Mouse (Mus musculus) left cerebral cortex, adult 8-10 months (tissue): ENCODE results near the gene Coq10b. TPM values are rescaled to one million over a fixed set of nuclear protein-coding genes. Genes with fewer than 3 reads are reported as not detected.
"Not testable (repeated sequence)": the region's sequence is repeated elsewhere in the genome, so short reads cannot be mapped to it uniquely, and the experiment has no call there.

Source experiments
- DNase-seq, 2 experiments: peaks; one replicate each; pipeline ENCODE4 v3.0.0; 2022; ENCODE audit warnings: low spot score in 2 of 2
- total RNA-seq, 4 experiments: library from RNA; stranded (reverse); gene quantifications; 2 replicates each; pipeline ENCODE4 v1.2.4; 2022

Gene Coq10b
- total RNA-seq, 4 experiments from 2014 or later = 30.8 to 36.5 (median 34.7) TPM

DNA sequence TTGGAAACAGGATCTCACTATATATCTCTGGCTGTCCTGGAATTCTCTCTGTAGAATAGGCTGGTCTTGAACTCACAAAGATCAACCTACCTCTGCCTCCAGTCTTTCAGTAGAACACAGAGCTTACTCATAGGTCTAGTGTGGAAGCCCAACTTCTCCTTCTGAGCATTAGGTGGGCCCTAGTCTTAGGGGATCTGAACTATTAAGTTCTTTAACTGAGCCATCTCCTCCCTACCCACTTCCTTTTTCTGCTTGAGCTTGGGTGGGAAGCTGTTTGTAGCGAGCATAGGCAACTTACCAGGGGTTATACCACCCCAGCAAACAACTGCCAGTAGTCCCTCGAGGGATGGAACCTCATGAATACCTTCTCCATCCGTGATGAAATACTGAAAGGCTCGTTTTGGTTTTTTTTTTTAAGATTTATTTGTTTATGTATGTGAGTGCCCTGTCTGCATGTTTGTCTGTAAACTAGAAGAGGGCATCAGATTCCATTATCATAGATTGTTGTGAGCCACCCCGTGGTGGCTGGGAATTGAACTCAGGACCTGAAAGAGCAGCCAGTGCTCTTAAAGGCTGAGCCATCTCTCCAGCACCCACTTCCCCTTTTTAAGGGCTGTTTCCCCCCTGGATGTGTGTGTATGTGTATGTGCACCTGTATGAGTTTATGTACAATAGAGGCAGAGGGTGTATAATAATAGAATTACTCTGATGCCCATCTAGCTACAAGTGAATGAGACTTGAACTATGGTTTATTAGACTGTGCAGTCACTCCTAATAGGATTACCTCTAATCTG lies 2.9 kb downstream of the Coq10b start:
- no peak for DNase-seq

DNA sequence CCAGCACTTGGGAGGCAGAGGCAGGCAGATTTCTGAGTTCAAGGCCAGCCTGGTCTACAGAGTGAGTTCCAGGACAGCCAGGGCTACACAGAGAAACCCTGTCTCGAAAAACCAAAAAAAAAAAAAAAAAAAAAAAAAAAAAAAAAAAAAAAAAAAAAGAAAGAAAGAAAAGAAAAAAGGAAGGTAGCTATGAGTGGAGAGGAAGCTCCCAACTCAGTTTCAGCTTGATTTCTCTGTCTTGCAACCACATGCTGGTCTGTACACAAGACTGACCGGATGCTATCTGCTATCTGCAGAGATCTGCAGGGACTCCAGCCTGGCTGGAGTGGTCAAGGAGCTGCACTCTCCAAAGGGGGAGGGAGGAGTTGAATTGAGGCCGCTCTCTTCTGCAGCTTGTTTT lies 5.8 kb downstream of the Coq10b start:
- DNase-seq = not testable (repeated sequence)

DNA sequence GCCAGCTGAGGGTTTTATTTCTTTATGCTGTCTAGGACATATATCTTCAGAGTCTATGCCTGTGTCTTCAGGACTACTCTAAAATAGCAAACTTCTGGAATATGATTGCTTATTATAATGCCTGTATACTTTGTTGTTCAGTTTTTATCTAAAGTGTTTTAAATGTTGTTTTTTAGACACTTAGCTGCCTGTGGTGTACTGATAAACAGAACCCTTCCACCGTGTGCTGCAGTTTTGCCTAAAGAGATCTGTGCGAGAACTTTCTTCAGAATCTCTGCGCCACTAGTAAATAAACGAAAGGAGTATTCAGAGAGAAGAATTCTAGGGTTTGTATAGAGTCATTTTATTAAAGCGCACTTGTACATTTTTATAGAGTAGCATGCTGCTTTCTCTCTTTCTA lies 8.5 kb downstream of the Coq10b start:
- DNase-seq = no peak

DNA sequence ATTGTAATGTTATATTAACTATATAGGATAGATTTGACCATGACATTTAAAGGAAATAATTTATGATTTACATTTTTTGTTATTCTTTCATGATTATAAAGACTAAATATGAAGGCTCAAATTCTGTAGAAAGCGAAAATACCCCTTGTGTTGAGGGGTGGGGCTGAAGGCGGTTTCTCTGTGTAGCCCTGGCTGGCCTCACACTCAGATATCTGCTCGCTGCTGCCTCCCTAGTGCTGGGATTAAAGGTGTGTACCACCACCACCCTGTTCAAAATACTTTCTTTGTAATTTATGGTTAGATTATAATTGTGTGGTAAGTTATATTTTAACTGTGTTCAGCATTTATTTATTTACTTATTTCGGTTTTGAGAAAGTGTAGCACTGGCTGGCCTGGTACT lies 9.2 kb downstream of the Coq10b start:
- no peak for DNase-seq

DNA sequence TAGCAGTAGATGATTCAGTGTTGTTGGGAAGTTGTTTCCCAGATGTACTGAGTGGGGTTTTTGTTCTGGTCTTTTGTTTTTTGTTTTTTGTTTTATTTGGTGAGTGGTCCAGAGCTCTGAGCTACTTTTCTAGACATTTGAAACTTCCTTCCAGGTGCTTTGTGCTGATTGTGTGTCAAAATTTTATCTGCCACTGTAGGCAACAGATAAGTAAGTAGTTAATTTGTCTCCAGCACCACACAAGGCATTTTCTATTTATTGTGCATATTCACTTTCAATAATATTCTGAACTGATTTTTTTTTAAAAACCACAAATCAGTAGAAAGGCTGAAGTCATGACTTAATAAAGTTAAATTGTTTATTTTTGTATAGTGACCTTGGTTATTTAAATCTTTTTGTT lies 19.8 kb downstream of the Coq10b start:
- DNase-seq = not testable (repeated sequence)

DNA sequence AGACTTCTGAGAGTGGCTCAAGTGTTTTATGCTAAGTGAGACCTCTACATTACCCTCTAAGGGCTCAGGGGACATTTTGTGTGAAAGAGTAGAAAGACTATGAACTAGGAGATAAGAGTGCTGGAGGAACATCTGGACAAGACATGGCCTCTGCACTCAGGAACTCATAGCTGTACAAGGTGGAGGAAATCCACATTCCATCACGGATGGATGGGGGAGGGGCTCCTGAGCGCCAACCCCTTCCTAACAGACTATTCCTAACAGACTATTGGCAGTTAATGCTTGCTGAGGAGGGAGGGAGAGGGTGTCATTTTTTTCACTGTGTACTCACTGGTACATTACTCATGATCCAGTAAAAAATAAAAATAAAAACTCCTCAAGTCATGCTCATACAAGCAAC lies 22.2 kb downstream of the Coq10b start:
- DNase-seq = no peak

DNA sequence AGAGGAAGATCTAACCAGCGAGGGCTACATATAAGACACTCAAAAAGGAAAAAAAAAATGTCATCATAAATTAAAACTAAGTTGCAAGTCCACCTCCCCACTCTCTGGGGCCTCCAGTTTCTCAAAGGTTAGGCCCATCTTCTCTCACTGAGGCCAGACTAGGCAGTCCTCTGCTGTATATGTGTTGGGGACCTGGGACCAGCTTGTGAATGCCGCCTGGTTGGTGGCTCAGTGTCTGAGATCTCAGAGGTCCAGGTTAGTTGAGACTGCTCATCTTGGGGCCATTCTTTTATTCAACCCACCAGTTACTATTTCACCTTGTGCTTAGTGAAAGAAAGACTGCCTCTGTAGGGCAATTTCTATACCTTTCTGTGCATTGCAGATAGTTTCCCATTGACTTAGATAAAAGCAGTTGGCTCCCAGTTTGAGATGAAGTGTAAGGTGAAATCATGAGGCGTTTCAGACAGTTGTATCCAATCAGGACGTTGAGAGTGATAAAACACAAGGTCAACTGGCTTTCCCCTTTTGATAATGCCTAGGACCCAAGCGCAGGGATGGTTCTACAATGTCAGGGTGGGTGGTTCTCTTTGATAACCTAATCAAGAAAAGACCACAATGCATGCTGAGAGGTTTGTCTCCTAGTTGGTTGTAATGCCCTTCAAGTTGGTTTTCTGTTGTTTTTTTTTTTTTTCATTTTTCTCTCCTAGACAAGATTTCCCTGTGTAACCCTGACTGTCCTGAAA lies 23.3 kb downstream of the Coq10b start:
- DNase-seq = no peak

DNA sequence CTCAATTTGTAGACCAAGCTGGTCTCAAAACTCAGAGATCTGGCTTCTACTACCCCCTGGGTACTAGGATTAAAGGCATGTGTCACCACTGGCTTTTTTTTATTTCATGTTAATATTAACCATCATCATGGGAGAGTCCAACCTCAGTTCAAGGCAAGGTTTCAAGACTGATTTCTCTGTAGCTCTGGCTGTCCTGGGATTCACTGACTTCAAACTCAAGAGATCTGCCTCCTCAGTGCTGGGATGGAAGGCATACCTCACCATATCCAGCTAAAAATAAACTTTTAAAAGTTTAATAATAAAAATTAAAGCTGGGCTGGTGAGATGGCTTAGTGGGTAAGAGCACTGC lies 23.8 kb downstream of the Coq10b start:
- DNase-seq = no peak

DNA sequence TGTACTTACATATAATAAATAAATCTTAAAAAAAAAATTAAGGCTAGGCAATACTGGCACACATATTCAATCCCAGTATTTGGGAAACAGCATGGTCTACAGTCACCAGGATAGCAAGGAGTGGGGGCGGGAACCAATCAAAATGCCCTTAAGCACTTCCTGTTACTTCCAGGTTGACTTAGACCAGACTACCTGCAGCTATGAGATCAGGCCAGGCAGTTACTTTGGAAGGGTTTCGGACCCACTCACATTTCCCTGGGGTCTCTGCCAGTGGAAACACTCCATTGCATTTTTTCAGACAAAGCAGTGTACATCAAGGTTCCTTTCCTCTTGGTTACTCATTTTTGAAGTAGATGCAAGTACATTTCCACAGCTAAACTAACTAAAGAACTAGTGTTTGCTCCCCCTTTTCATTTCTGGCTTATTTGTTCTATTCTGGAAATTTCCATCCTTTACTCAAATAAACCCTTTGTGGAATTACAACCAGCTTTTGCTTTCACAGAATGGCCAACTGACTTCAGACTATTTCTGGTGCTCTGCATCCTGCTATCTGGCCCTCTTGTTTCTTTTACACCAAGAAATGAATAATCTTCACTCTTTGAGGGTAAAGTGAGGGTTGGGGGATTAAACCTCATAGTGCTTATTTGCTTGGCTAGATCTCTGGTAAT lies 24.4 kb downstream of the Coq10b start:
- DNase-seq = no peak

DNA sequence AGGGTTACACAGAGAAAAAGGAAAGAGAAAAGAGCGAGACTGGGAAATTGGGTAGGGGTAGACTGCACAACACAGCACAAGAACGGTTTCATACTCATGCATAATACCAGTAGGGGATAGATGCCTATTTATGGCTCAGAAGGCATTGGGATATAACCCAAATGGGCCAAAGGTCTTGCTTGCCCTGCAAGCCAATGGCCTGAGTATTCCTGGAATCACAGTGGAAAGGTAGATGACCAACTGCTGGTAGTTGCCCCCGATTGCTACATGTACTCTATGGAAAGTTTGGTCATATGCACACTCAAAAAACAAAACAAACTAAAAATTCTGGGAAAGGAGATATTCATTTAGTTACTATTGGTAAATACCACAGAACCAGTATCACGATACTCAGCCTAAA lies 27.1 kb downstream of the Coq10b start:
- no peak for DNase-seq

DNA sequence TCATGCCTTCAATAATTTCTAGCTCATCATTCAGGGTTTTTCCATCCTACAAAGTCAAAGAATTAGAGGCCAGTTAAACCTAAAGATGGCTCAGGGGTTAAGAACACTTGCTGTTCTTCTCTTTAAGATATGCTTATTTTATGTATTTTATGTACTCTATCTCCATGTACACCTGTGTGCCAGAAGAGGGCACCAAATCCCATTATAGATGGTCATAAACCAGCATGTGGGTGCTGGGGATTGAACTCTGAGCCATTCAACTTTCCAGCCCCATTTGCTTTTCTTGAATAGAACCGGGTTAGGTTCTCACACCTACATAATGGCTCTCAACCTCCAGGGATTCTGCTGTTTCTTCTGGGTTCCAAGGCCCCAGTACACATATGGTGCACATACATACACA lies 29.5 kb downstream of the Coq10b start:
- DNase-seq = no peak

DNA sequence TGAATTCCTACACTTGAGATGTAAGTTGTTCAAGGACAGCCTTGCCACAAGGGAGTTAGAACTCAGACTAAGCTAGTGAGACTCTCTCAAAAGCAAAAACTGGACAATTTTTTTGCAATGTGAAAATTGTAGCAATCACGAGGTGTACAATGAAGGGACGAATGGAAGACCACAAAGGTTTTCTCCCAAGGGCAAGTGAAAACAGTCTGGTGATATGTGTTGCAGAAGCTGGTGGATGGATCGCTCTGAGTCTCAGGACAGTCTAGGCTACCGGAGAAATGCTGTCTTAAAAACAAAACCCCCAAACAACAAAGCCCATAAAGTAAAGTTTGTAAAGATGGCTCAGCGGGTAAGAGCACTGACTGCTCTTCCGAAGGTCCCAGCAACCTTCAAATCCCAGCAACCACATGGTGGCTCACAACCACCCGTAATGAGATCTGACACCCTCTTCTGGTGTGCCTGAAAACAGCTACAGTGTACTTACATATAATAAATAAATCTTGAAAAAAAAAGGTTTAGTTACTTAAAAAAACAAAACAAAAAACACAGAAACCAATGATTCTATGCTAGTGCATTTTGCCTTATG lies 33.3 kb downstream of the Coq10b start:
- DNase-seq = no peak

DNA sequence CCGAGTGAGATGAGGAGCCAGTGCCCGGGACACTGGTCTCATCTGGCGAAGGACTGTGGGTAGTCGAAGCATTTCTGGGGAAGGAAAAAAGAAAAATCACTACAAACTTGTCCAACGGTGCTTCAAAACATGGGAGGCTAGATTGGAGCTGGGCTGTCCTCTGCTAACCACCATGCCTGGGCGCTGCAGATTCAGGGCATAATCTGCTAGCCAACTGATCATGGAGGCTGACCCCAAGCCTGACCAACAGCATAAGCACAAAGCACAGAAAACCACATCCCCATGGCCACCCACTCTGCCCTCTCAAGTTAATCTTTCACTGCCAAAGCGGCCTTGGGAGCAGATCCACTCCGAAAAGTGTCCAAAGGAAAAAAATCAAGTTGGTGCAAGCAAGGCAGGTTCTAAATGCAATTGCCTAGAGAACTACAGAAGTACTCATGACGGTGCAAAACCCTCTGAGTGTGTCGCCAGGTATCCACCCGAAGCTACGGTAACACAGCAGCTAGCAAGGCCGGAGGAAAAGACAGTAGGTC lies 34.4 kb downstream of the Coq10b start:
- DNase-seq = peak in 1 of 2 experiments; percentile 25

DNA sequence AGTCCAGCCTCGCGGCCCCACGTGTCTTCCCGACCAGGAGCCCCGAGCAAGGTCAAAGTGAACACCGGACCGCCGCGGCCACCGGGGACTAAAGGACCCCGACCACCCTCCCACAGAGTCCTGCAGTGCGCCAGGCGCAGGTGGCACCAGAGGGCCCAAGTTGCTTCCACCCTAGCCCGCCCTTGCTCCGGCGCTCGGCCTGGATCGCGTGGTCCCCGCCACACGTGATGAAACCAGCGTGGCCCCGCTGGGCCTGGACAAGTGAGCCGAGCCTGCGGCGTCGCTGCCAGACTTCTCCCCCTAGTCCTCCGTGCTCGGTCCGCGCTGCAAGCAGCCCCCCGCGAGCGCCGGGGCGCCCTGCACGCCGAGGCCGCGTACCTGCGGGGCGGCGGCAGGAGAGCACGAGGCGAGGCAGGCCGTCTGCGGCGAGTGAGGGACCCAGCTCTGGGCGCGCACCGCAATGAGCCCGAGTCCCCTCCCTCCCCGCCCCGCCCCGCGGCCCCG lies 34.9 kb downstream of the Coq10b start:
- DNase-seq = peak in 1 of 2 experiments; percentile 46

DNA sequence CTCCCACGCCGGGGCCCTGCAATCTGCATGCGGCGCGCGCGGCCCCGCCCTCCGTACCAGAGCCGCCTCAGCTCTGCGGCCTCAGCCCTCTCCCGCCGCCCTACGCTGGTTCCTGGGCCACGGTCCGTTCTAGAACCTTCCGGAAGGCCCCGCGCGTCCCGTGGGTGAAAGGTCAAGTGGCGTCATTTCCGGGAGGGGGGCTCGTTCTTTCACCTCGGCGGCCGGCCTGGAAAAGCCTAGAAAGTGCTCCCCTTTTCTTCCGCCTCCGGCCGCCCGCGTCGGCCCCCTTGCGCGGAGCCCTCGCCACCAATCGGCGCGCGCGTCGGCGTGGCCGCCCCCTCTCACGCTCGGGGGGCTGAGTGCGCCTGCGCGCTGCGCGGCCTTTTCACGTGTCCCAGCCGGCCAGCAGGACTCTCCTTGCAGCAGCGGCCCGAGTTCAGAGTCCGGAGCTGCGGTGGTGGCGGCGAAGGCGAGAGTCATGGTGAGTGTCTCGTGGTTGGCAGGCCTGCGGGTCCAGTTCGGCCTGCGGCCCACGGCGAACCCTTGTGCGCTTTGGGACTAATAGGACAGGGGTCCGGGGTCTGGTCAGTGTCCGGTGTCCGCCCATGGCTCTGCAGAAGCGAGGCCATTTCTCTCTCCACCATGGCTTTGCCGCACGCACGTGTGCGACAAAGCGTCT lies 35.5 kb downstream of the Coq10b start, which contains the start of the genes Hspe1 and Hspd1:
Gene Hspe1 (plus strand): TSS at position 201 of the 679 bp plus-strand sequence.
Gene Hspd1 (minus strand): TSS at position 312 of the 679 bp plus-strand sequence.
- peak; percentile 96 for DNase-seq

DNA sequence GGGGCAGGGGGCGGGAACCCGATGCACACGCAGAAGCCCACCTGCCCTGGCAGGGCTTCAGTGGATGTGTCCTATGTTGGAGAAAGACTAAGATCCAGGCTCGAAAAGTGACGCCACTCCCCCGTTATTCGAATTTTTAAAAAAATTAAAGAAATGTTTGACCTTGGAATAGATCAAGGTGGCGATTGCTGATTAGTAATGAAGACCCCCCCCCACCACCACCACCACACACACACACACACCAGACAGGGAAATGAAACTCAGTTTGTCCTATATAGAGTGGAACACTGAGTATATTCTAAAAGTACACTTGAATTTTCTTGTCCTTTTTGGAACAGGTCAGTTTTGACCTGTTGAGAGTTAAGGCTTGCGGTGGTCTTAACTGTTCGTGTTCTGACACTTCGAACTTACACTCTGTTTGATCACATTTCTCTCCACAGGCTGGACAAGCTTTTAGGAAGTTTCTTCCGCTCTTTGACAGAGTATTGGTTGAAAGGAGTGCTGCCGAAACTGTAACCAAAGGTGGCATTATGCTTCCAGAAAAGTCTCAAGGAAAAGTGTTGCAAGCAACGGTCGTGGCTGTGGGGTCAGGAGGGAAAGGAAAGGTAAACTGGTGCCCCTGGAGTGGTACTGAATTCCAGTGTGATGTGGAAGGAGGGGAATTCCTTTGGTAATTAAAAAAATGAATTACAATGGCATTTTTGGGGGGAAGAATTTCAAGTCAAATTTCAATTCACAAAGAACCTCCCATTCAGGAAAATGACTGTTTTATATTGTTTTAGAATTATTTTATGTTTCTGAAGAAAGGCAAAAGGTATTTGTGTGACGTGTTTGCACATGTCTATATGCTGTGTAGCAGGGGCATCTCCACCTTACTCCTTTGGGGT lies 36.3 kb downstream of the Coq10b start:
- no peak for DNase-seq

DNA sequence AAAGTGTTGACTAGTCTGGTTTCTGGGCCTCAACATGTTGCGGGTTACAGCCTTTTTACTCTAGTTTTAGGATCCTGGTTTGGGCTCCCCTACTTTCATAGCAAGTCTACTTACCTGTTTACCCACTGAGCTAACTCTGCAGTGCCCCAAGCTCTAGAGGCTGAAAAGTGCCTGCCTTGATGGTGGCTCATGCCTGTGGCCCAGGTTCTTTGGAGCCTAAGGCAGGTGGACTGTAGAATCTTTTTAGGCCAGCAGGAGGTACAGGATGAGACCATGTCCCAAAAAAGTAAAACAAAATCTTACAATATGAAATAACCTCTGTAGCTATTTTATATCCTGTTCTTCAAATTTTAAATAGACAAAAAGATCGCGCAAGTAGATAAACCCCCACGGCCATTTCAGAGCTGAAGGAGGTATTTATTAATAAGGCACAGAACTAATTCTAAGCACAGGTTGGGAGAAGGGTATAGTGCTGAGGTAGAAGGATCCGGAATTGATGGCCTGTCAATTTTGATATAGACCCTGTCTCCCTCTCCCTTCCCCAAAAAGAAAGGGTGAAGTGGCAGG lies 37.0 kb downstream of the Coq10b start:
- DNase-seq = no peak

DNA sequence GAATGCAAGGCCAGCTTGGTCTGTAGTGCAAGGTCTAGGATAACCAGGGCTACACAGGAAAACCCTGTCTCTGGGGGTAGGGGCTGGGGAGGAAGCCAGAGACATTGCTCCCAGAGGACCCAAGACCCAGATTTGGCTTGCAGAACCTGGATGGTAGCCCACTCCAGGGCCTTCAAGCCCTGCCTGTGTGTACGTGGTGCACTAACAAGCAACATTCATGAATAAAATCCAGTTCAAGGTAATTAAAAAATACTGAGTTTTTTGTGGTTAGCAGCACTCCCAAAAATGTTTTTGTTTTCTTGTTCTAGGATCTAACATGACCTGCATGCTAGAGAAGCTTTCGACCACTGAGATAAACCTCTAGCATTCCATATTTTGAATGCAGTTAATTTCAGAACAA lies 39.5 kb downstream of the Coq10b start:
- DNase-seq = no peak

DNA sequence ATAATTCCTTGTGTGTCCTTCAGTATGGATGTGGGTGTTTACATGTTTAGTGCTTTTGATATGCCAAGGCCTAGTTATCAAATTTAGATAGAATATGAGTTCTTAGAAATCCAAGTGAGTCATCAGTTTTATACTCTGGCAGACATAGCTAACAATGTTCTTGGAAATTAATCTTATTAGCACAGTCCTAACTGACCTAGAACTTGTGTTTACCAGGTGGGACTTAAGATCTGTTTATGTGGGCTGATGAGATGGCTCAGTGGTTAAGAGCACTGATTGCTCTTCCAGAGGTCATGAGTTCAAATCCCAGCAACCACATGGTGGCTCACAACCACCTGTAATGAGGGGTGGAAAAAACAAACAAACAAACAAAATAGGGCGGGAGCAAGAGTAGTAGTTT lies 39.9 kb downstream of the Coq10b start:
- DNase-seq = no peak
